Mouse (Mus musculus): ENCODE measurements around the gene Rtl10.

DNA sequence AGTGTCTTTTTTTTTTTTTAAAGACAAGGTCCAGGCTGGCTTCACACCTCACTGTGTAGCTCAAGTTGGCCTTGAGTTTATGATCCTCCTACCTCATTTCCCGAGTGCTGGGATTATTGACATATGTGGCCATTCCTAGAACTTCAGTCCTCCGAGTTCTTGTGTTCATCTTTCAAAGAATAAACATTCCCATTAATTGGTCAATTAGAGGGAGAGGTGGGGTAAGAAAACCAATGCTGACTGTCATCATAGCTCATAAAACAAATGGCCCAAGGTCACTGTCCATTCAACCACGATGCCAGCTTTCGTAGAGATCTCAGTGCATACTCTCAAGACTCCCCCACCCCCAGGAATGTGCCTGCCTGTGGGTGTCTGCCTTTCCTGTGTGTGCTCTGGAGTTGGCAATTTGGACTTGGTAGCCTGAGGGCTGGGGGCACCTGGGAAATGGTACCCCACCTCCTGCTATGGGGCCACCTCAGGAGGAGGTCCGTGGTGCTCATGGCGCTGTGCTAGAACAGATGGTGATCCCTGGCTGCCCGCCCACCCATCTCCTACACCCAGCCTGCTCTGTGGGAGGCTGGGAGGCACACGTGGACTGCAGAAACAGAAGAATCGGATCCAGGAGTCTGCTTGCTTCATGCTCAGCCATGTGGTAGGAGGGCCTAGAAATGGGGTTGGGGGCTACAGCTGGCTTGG is 47.1 kb upstream of the Rtl10 start:
- TF ChIP-seq CTCF (IDR thresholded peaks at IDR 0.05; ENCODE audit: control insufficient read depth, insufficient read depth, low read length): no peak
- TF ChIP-seq POLR2A (IDR thresholded peaks at IDR 0.05; ENCODE audit: borderline replicate concordance, control insufficient read depth, low read depth, low read length): no peak
